Mouse (Mus musculus): ENCODE measurements around the gene Esam. TPM values are rescaled to one million over a fixed set of nuclear protein-coding genes. Genes with fewer than 3 reads are reported as not detected.
A peak's percentile ranks its signal among the peaks of the same experiment; 100 is the strongest.

Esam gene
- polyA plus RNA-seq, 1 experiment from 2014 or later: 58.6 TPM

GRCm38 (mm10) chr9:37540226-37540625, 12.3 kb downstream of the Esam start:
- Histone ChIP-seq H3K4me3 (replicated peaks; ENCODE audit: low read length) (peak overlapping the region; percentile 38), H3K4me2 (ENCODE audit: low read depth, low read length) (peak overlapping the region; percentile 45), H3K9me3 (replicated peaks; ENCODE audit: control insufficient read depth, low read length) (no peaks in the 10 kb centered on the region), H3K27ac (ENCODE audit: low read length) (peak overlapping the region; percentile 76; the same call in 1 of the 2 replicates), H3K27me3 (ENCODE audit: control insufficient read depth, insufficient read depth, low read length) (peaks cover under 1% of the 10 kb centered on the region; the same call in 1 of the 2 replicates), H3K9ac (ENCODE audit: low read length) (peak overlapping the region; percentile 62), H3K4me1 (ENCODE audit: control insufficient read depth, insufficient read depth, low read length) (peaks cover 3% of the 10 kb centered on the region; the same call in 1 of the 2 replicates), H3K36me3 (ENCODE audit: control insufficient read depth, insufficient read depth, low read length) (no peaks in the 10 kb centered on the region)
- ATAC-seq (ENCODE audit: insufficient read depth, low FRiP score): no peak
- 90% methylated on average over 4 of the region's 4 CpGs for WGBS

DNA sequence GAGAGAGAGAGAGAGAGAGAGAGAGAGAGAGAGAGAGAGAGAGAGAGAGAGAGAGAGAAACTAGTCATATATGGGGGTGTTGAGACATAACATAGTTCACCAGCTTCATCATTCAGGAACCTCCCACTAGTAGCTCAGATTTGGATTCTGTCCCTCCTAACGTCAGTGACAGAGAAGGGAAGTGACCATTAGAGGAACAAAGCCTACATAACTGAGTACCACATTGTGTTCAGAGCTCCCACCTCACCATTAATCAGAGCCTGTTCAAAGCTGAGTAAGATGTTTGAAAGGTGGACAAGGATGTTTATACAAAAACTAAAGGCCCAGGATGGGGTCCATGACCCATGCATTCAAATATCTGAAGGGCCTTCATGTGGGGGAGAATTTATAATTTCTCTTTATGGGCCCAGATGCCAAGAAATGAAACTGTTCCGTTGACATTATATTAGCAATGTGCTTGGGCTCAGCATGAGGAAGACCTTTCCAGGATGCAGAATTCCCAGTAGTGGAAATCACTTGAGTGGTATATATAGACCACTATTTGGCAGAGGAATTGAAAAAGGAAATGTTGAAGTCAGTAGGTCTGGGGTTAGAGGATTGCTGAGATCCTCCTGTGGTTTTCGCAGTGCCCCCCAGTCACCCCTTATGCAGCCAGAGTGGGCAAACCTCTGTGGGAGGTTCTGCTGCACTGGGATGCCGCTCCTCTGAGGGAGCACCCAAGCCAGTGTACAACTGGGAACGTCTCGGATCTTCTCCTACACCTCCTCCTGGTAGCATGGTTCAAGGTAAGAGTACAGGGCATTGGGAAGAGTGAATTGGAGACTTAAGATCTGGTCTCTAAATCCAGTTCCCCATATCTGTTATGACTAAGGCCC, 13.1 kb downstream of the Esam start:
- Histone ChIP-seq H3K4me2 (ENCODE audit: low read depth, low read length) (peak overlapping the region; percentile 45; the same call in 1 of the 2 replicates), H3K36me3 (ENCODE audit: control insufficient read depth, insufficient read depth, low read length) (no peaks in the 10 kb centered on the region), H3K27ac (ENCODE audit: low read length) (peak overlapping the region; percentile 15; the same call in 1 of the 2 replicates), H3K9me3 (replicated peaks; ENCODE audit: control insufficient read depth, low read length) (no peaks in the 10 kb centered on the region), H3K4me3 (replicated peaks; ENCODE audit: low read length) (no peak overlapping the region), H3K27me3 (ENCODE audit: control insufficient read depth, insufficient read depth, low read length) (peaks cover 8% of the 10 kb centered on the region), H3K9ac (ENCODE audit: low read length) (no peak overlapping the region), H3K4me1 (ENCODE audit: control insufficient read depth, insufficient read depth, low read length) (peaks cover 4% of the 10 kb centered on the region; the same call in 1 of the 2 replicates)
- ATAC-seq (ENCODE audit: insufficient read depth, low FRiP score): no peak
- 70% methylated on average over 6 of the region's 6 CpGs for WGBS

DNA sequence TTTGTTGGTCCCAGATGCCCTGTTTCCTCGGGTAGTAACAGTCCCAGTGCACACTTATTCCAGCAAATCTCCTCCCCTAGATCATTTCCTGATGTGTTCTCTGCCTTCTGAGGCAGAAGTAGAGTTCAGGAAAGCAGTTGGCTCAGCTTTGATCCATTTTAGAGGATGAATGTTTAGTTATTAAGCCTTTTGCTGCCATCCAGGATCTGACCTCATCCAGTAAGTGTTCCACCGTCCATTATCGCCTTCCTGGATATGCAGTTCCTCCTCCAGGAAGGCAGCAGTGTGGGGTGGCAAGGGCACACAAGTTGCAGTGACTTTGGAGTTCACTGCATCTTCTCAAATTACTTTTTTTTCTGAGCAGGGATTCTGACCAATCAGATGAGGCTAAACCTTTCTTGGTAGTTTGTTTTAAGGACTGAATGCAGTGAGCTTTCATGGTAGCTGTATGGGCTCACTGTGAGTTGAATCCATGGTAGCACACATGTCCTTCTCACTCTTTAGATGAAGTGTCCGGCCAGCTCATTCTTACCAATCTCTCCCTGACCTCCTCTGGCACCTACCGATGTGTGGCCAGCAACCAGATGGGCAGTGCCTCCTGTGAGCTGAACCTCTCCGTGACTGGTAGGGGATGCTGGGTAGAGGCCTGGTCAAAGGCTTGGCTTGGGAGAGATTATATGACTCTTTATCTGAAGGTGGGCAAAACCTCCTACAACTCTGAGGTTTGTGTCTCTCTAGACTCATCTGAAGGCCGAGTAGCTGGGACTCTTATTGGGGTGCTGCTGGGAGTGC, 14.2 kb downstream of the Esam start:
- Histone ChIP-seq H3K27ac (ENCODE audit: low read length) (peak overlapping the region; percentile 15; the same call in 1 of the 2 replicates), H3K9ac (ENCODE audit: low read length) (no peak overlapping the region), H3K4me2 (ENCODE audit: low read depth, low read length) (no peak overlapping the region), H3K9me3 (replicated peaks; ENCODE audit: control insufficient read depth, low read length) (no peaks in the 10 kb centered on the region), H3K4me1 (ENCODE audit: control insufficient read depth, insufficient read depth, low read length) (peaks cover 4% of the 10 kb centered on the region; the same call in 1 of the 2 replicates), H3K27me3 (ENCODE audit: control insufficient read depth, insufficient read depth, low read length) (peaks cover 10% of the 10 kb centered on the region), H3K36me3 (ENCODE audit: control insufficient read depth, insufficient read depth, low read length) (no peaks in the 10 kb centered on the region), H3K4me3 (replicated peaks; ENCODE audit: low read length) (no peak overlapping the region)
- no peak for ATAC-seq (ENCODE audit: insufficient read depth, low FRiP score)
- 65% methylated on average over 7 of the region's 7 CpGs for WGBS

- WGBS: 32% methylated on average over 12 of the region's 12 CpGs
- no peak overlapping the region for H3K9ac ChIP-seq (ENCODE audit: low read length)
- peaks cover 4% of the 10 kb centered on the region; the same call in 1 of the 2 replicates for H3K4me1 ChIP-seq (ENCODE audit: control insufficient read depth, insufficient read depth, low read length)
- peak overlapping the region; percentile 48 for H3K4me3 ChIP-seq (replicated peaks; ENCODE audit: low read length)
- peak overlapping the region; percentile 83 for H3K4me2 ChIP-seq (ENCODE audit: low read depth, low read length)
- H3K27me3 ChIP-seq (ENCODE audit: control insufficient read depth, insufficient read depth, low read length): peaks cover 10% of the 10 kb centered on the region
- no peaks in the 10 kb centered on the region for H3K36me3 ChIP-seq (ENCODE audit: control insufficient read depth, insufficient read depth, low read length)
- H3K27ac ChIP-seq (ENCODE audit: low read length): 0 out of 2 replicates have a peak overlapping the region, but pooled peaks have one; percentile 1
- no peak for ATAC-seq (ENCODE audit: insufficient read depth, low FRiP score)
- no peaks in the 10 kb centered on the region for H3K9me3 ChIP-seq (replicated peaks; ENCODE audit: control insufficient read depth, low read length)
Observed at GRCm38 (mm10) chr9:37543869-37544440, 16.1 kb downstream of the Esam start.

DNA sequence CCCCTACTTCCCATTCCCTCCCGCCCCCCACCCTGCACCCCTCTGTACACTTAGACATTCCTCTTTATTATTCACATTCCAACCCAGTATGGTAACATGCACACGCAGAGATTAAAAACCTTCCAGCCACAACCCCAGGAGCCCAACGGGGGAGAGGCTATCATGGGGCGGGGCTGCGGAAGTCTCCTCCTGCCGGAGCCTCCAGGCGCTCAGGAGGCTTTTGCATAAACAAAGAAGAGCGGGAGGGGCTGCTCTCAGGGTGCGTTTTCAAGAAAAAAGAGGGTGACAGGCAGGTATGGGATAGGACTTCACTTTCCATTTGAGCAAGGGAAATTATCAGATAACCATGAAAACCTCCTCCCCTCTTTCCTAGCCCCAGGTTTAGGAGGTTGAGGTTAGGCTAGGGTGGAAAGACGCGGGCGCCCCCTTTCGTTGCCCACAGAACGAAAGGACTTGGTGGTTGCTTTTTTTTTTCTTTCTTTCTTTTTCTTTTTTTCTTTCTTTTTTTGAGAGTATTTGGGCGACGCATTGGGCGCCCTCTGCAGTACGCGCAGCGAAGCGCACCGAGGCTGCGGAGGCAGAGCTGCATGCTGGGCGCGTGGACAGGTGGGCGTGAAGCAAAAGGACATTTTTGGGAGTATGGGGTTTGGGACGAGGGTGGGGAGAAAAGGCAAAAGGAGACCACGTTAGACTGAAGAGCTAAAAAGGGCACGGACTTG, 16.7 kb downstream of the Esam start:
- peak overlapping the region; percentile 48 for H3K4me3 ChIP-seq (replicated peaks; ENCODE audit: low read length)
- peak; percentile 79 for ATAC-seq (ENCODE audit: insufficient read depth, low FRiP score)
- no peaks in the 10 kb centered on the region for H3K9me3 ChIP-seq (replicated peaks; ENCODE audit: control insufficient read depth, low read length)
- H3K9ac ChIP-seq (ENCODE audit: low read length): peak overlapping the region; percentile 54
- H3K4me2 ChIP-seq (ENCODE audit: low read depth, low read length): peak overlapping the region; percentile 83
- H3K4me1 ChIP-seq (ENCODE audit: control insufficient read depth, insufficient read depth, low read length): peaks cover 4% of the 10 kb centered on the region; the same call in 1 of the 2 replicates
- WGBS: 1% methylated on average over 29 of the region's 29 CpGs
- H3K27ac ChIP-seq (ENCODE audit: low read length): no peak overlapping the region
- peaks cover 11% of the 10 kb centered on the region for H3K27me3 ChIP-seq (ENCODE audit: control insufficient read depth, insufficient read depth, low read length)
- no peaks in the 10 kb centered on the region for H3K36me3 ChIP-seq (ENCODE audit: control insufficient read depth, insufficient read depth, low read length)

GRCm38 (mm10) chr9:37545166-37545610, 17.3 kb downstream of the Esam start:
- Histone ChIP-seq H3K9ac (ENCODE audit: low read length) (peak overlapping the region; percentile 54), H3K4me3 (replicated peaks; ENCODE audit: low read length) (peak overlapping the region; percentile 48), H3K9me3 (replicated peaks; ENCODE audit: control insufficient read depth, low read length) (no peaks in the 10 kb centered on the region), H3K27me3 (ENCODE audit: control insufficient read depth, insufficient read depth, low read length) (peaks cover 17% of the 10 kb centered on the region), H3K4me1 (ENCODE audit: control insufficient read depth, insufficient read depth, low read length) (peaks cover 4% of the 10 kb centered on the region; the same call in 1 of the 2 replicates), H3K36me3 (ENCODE audit: control insufficient read depth, insufficient read depth, low read length) (no peaks in the 10 kb centered on the region), H3K27ac (ENCODE audit: low read length) (no peak overlapping the region), H3K4me2 (ENCODE audit: low read depth, low read length) (peak overlapping the region; percentile 83)
- 19% methylated on average over 17 of the region's 17 CpGs for WGBS
- ATAC-seq (ENCODE audit: insufficient read depth, low FRiP score): 0 out of 2 replicates have a peak, but pooled peaks have one; percentile 41

GRCm38 (mm10) chr9:37545847-37546452, 18.1 kb downstream of the Esam start:
- Histone ChIP-seq H3K9ac (ENCODE audit: low read length) (no peak overlapping the region), H3K9me3 (replicated peaks; ENCODE audit: control insufficient read depth, low read length) (no peaks in the 10 kb centered on the region), H3K4me2 (ENCODE audit: low read depth, low read length) (no peak overlapping the region), H3K4me1 (ENCODE audit: control insufficient read depth, insufficient read depth, low read length) (peaks cover 4% of the 10 kb centered on the region; the same call in 1 of the 2 replicates), H3K4me3 (replicated peaks; ENCODE audit: low read length) (no peak overlapping the region), H3K27ac (ENCODE audit: low read length) (no peak overlapping the region), H3K27me3 (ENCODE audit: control insufficient read depth, insufficient read depth, low read length) (peaks cover 23% of the 10 kb centered on the region), H3K36me3 (ENCODE audit: control insufficient read depth, insufficient read depth, low read length) (no peaks in the 10 kb centered on the region)
- ATAC-seq (ENCODE audit: insufficient read depth, low FRiP score): no peak
- WGBS: 28% methylated on average over 27 of the region's 27 CpGs

DNA sequence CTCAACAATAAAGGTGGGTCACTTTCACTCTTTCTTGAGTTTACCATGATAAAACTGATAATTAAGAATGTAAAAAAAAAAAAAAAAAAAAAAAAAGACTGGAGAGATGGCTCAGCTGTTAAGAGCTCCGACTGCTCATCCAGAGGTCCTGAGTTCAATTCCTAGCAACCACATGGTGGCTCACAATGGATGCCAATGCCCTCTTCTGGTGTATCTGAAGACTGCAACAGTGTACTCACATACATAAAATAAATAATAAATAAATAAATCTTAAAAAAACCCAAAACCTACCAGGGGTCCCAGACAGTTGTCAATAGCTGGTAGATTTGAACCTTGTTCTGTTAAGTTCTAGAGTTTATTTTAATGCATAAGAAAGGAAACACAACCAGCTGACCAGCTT, 19.0 kb downstream of the Esam start:
- Histone ChIP-seq H3K27me3 (ENCODE audit: control insufficient read depth, insufficient read depth, low read length) (peaks cover 30% of the 10 kb centered on the region), H3K9me3 (replicated peaks; ENCODE audit: control insufficient read depth, low read length) (no peaks in the 10 kb centered on the region), H3K36me3 (ENCODE audit: control insufficient read depth, insufficient read depth, low read length) (no peaks in the 10 kb centered on the region), H3K4me1 (ENCODE audit: control insufficient read depth, insufficient read depth, low read length) (peaks cover 9% of the 10 kb centered on the region; the same call in 1 of the 2 replicates), H3K9ac (ENCODE audit: low read length) (no peak overlapping the region), H3K4me3 (replicated peaks; ENCODE audit: low read length) (no peak overlapping the region), H3K27ac (ENCODE audit: low read length) (no peak overlapping the region), H3K4me2 (ENCODE audit: low read depth, low read length) (no peak overlapping the region)
- WGBS: 80% methylated on average over 1 of the region's 1 CpGs
- no peak for ATAC-seq (ENCODE audit: insufficient read depth, low FRiP score)

Measured in stomach, embryonic 16.5 days (tissue).